Mouse (Mus musculus) c-Kit-negative CD71-positive TER-119-positive erythroid progenitor cells, embryonic 14.5 days (primary cell): ENCODE results near the gene Tom1.
A peak's percentile ranks its signal among the peaks of the same experiment; 100 is the strongest.

Source experiments
- DNase-seq: peaks from one replicate; pipeline ENCODE4 v3.0.0-alpha.2; 2013; ENCODE audit warnings: low read depth, low spot score

Tom1 gene

DNA sequence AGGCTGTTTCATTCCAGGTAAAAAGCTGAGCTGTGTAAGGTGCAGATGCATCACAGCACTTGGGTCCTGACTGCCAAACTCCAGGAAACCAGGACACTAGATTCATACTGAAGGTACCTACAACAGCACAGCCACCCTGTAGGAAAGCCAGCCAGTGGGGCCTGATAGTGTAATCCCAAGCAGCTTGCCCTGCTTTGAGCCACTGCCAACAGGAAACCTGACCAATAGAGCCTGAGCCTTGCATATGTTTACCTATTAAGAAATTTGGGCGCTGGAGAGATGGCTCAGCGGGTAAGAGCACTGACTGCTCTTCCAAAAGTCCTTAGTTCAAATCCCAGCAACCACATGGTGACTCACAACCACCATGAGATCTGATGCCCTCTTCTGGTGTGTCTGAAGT, 8.7 kb downstream of the Tom1 start:
- no peak for DNase-seq

DNA sequence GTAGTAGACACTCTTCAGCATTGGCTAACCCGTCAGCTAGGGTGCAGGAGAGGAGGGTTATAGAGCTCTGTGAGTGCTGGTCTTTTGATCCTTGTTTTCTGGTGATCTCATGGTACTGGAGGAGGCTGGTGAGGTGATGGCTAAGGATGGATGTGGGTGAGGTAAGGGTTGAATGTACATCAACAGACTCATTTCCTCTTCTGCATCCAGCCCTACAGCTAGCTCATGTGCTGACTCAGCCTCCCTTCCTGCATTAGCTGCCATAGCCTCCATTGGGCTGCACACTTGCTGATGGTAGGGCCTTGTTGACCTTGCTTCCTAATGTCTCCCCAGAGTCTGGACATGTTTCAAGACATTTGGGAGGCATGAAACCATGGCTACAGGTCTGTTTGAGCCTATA, 9.5 kb downstream of the Tom1 start:
- no peak for DNase-seq

DNA sequence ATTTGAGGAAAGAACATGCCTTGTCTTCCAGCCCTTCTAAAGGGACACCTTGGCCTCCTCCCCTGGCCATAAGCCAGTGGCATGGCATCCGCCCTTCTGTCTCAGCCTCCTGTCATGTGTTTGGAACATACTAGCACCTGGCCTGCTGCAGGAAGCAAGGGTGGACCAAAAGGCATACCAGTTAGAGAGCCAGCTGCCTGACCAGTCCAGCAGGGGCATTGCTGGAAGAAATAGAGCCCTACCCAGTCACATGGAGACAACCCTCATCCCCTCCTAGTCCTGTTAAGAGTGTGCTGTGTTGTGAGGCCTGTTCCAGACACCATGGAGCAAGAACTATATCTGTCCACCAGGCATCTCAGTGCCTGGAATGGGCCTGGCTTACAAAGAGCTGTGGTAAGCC, 12.8 kb downstream of the Tom1 start:
- no peak for DNase-seq

DNA sequence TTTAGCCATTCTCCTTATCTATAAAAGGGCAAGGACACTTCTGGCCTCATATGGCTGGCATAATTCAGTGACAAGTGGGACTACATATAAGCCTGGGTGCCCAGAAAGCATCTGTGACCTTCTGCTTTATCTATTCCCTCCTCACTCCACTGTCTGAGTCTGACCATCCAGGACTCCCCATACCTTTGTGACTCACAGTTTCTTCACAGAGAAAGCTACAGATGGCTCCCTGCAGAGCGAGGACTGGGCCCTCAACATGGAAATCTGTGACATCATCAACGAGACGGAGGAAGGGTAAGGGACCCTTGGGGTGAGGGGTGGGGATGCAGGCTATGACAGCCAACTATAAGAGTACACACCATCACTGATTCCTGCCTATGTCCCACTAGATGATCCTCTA, 14.3 kb downstream of the Tom1 start:
- no peak for DNase-seq

DNA sequence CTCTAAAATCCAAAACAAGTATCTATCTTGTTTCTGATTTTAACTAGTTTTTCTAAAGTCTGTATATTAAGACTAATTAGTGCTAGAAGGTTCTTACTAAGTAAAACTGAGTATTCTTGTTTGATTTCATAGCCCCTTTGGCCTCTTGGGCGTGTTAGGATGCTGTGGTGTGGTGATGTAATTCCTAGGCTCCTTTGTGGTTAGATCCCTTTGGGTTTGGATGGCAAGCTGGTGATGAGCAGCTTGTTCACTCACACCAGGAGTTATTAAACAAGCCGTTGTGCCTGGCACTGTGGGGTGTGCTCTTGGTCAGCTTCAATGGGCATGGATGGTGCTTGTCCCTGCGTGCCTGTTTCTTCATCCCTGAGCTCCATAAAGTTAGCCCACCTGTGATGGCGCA, 19.8 kb downstream of the Tom1 start:
- no peak for DNase-seq

DNA sequence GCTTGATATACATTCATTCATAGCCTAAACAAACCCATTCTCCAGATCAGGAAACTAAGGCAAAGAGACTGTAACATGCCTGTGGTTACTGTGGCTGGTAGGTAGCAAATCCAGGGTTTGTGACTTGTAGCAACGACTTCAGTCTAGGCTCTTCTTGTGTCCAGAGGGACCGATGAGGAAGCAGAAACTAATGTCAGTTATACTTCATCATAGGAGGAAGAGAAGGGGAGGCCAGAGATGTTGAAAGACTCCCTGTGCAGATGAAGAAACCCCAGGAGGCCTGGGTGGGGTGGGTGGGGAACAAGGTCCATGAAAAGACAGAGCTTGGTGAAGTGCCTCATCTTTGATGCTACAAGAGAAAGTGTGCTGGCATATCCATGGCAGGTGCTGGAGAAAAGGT, 22.2 kb downstream of the Tom1 start:
- no peak for DNase-seq

DNA sequence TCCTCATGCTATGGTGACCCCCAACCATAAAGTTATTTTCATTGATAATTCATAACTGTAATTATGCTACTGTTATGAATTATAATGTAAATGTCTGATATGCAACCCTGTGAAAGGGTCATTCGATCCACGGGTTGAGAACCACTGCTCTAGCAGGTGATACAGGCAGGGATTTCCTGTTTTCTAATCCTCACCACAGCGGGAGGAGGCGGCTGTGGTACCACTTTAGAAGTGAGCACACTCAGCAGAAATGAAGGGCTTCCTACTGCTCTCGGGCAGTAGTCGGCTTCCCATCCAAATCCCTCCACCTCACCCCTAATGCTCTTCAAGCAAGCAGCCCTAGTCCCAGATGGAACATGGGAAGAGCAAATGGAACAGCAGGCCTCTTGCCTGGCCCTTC, 26.5 kb downstream of the Tom1 start:
- DNase-seq = no peak

DNA sequence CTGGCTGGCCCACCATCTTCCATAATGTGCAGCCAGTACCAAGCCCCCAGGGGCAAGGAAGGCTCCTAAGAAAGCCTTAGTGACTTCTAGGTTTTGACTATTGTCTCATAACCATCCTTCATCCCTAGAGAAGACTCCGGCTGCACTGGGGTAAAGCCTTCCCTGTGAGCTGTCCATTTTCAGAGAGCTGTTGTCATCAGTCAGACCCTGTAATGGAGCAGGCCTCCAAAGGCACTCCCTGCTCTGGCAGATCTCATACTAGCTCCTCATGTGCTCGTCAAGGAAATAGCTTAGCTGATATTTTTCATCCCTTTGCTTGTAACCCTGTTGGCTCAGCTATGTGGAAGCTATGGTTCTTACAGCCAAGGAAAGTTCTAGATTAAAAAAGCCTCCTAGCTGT, 27.3 kb downstream of the Tom1 start:
- no peak for DNase-seq

DNA sequence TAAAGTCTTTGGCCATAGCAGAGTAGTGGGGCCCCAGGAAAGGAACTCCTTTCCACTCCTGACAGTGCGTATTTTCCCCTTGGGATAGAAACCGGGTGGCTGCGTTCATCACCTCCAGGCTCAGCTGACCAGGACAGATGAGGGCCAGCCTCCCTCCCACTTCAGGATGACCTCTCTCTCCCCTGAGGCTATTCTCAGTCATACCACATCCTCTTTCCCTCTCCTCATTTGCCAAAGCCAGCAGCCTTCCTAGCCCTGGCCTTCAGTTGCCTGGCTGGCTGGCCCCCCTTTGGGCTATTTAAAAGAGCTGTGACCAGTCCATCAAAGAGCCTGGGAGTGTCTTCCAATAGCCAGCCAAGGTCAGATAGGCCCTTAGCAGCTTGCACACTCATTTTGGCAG, 29.8 kb downstream of the Tom1 start:
- DNase-seq = no peak

DNA sequence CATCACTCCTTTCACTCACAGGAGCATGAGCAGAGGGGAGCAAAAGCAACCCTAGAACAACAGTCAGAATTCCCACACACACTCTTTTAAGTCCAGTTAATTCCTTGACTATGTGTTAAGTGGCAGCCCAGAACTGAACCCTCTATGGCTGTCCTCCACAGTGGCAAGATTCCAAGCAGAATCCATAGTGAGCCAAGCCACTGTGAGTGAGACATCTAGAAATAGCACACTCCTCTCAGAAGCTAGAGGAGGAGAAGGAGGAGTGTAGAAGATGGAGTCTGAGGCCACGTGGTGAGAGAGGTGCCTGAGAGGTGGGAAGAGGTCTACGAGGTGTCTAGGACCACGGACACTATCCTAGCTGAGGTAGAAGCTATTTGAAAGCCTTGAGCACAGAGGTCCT, 31.3 kb downstream of the Tom1 start:
- no peak for DNase-seq

DNA sequence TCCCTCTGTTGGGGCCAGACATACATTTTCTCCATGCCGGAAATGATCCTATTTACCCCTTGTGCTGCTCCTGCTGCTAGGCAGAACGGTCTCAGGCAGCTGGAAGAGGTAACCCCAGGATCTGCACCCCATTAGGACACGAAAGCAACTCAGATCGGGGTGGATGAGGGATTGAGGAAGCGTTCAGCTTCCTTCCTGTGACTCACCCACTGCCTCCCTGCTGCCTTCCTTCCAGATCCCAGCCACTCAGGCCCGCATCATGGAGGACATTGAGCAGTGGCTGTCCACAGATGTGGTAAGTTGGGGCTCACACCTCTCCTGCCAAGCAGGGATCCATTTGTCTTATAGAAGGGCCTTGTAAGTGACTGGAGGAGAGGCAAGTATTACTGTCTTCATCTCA, 33.8 kb downstream of the Tom1 start:
- no peak for DNase-seq

DNA sequence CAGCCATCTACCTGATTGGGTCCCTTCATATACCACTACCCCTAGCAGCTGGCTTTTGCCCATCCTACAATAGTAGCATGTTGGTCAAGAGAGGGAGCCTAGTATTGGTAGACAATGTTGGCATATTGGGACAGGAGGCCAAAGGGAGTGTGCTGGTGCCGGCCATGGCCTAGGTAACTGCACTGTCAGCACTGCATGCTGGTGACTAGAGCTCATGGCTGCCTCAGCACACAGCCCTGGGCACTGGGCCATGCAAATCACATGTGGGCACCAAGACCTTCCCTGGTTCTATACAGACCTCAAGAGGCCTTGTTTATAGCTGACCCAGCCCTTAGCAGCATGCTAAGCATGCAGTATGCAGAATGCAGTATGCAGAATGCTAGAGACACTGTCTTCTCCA, 36.8 kb downstream of the Tom1 start:
- no peak for DNase-seq

DNA sequence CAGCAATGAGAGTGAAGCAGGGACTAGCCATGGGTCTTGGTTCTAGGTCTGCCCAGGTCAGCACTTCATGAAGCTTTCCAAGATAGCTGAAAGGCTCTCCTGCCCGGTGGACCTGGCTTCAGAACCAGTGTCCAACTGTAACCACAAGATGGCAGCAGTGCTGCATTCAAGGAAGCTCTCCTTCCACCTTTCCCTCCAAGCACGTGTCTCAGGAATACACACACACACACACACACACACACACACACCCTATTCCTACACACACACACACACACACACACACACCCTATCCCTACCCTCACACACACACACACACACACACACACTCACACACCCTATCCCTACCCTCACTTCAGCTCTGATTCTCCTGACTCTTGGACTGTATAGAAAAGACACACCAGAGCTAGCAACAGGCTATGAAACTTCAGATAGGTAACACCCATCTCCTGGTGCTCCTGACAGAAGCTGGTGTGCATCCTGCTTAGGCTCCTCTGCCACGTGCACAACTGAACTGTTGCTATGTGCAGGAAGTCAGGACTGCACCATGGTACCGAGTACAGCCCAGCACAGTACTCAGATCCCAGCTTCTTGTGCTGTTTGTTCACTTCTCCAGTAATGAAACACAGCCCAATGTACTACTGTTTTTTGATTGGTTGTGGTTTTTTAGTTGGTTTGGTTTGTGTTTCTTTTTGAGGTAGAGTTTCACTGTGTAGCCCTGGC, 38.3 kb downstream of the Tom1 start:
- DNase-seq = peak; percentile 72

DNA sequence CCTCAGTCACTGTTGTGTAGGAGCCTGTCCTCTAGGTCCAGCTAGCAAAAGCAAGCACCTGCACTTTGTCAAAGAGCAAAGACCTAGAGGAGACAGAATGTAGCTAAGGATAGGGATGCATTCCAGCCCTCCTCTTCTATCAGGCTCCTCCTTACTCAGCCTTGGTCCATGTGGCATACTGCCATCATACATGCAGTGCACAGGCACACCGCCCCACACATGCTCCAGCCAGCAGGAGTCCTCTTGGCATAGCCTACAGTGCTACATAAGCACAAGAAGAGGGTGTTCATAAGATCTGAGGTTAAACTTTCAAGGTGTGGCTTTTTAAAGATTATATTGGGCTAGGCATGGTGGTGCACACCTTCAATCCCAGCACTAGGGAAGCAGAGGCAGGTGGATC, 41.4 kb downstream of the Tom1 start:
- no peak for DNase-seq

DNA sequence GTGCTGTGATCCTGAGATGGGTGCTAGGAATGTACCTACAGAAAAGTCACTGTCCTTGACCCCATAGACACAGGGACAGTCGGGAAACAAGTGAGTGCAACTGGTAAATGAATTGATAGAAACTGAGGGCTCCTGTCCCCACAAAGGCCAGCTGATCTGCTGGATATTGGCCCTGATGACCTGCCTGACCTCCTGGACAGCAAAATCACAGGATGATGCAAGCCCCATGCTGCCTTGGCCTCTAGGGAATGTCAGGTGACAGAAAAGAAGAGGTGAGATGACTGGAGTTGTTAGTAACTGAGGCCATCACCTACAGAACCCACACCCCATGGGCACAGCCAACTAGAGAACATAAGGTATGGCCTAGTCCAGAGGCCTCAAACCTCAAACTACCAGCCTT, 44.7 kb downstream of the Tom1 start:
- no peak for DNase-seq

DNA sequence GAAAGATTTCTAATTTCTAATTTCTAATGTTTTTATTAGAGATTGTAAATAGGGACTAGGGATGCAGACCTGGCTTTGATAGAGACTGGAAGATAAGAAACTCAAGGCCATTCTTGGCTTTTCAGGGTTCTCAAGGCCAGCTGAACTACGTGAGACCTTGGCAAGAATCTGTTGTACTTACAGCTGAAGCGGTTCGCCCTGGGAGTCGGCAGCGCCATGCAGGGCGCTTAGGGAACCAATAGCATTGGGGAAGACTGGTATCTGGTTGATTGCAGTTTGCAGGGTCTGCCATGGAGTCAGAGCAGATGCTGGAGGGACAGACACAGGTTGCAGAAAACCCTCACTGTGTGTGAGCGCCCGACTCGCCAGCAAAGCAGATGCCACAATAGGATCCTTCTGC, 45.3 kb downstream of the Tom1 start:
- no peak for DNase-seq

DNA sequence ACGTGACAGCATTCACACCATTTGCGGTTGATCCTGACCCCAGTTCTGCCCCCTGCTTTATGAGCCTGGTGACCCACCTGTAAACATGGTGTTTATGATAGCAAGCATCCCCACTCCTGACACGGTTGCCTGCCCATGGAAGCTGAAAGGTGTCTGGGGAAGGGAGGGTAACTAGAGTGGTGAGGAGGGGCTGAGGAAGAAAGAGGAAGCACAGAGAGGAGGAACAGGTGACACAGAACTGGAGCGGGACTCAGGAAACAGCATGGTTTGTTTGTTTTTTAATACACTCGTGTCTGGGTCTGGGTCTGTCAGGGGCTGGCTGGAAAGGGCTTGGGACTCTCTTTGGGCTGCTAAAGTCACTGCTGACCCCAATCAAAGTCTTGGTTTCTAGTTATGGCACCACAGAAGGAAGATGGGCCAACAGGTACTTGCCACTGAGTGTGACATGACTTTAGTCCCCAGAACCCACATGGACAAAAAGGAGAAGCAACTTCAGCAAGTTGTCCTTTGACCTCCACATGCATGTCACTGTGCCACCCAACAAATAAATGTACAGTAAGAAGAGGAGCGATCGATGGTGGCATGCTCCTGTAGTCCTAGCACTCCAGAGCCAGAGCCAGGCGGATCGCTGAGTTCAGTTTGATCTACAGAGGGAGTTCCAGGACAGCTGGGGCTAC, 48.0 kb downstream of the Tom1 start:
- DNase-seq = no peak

DNA sequence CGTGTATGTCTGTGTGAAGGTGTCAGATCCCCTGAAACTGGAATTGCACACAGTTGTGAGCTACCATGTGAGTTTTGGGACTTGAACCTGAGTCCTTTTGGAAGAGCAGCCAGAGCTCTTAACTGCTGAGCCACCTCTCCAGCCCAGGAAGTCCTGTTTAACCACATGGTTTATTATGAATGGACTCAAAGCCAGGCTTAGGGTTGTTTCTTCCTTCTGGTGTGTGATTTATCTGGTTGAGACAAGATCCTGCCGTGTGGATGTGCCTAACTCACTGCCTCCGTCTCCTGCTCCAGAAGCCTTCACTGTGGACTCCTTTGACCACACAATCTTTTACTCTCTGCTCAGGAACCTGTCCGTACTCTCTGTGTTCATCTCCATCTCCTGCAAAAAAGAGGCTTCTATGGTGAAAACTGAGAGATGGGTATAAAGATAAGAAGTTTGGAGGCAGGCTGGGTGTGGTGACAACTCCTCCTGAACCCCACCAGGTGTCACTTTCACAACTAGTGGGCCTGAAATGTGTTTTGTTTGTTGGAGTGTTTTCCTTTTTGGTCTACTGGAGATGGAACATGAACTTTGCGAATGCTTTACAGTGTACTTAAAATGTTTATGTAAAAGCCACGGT, 48.8 kb downstream of the Tom1 start:
- DNase-seq = peak; percentile 19

DNA sequence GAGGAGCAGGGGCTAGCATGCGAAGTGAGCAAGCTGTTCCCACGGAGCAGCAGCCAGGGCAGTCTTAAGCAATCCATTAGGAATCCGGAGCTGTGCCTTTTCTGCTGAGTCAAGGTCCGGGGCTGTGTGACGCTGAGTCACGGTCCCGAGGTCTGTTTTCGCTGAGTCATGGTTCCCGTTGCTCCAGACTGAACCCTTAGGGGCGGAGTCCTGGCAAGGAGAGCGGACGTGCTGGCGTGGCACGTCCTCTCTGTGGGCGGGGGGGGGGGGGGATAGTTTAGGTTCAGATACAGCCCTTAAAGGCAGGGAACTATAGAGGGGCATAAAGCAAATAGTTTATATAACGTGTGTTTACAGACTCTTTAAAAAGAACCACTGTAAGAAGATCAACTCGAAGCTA, 50.3 kb downstream of the Tom1 start:
- DNase-seq = peak; percentile 99

DNA sequence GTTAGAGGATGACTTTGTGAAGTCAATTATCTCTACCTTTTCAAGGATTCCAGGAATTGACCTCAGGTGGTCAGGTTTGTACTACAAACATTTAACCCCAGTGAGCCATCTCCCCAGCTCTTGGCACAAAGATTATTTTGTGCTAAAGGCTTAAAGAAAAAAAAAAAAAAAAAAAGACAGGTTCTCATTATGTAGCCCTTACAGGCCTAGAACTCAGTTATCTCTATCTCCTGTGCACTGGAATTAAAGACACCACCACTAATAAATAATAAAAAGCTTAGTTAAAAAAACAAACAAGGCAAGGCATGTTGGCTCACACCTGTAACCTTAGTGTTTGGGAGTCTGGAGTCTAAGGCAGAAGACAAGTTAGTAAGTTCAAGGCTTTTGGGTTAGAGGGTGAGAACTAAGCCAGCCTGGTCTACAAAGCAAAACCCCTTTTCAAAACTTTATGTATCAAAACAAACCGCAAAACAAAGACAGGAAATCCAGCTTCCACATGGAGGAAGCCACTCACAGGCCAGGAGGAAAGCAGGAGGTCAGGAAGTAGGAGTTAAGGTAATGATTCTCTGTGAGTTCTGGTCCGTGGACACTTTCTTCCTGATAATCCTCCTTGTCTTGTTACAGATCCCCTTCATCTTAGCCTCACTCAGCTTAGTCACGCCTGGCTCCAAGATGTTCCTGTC, 51.0 kb downstream of the Tom1 start:
- no peak for DNase-seq

DNA sequence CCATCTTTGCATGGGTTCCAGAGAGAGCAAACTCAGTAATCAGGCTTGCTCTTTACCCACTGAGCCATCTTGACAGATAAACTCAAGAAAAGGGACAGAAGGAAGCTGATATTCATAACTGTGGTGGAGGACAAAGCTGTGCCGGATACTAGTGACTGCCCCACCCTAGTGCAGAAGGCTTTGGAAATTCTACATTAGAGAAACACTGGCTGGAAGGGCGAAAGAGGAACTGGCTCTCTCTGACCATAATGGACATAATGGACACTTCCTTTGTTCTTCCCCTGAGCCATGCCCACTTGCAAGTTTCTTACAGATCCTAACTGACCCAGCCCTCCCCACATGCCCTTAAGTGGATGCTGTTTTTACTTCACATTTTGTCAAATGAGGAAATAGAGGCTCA, 52.5 kb downstream of the Tom1 start:
- no peak for DNase-seq

DNA sequence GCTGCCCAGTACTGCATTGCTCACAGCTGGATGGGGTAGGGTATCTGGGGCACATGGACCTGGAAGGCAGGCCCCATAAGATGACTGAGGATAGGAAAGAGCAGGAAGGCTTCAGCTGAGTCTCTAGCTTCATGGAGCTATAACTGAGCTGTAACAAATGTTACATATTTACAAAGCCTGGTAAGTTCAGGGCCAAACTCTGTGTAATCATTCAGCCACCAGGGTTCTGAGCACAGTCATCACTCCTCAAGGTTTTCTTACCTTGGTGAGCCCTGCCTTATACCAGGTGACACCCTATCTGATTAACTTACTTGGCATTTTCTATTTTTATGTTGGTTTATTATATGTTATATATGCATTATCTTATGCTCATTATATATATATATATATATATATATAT, 53.6 kb downstream of the Tom1 start:
- DNase-seq = no peak
